In the genomic region with DNA sequence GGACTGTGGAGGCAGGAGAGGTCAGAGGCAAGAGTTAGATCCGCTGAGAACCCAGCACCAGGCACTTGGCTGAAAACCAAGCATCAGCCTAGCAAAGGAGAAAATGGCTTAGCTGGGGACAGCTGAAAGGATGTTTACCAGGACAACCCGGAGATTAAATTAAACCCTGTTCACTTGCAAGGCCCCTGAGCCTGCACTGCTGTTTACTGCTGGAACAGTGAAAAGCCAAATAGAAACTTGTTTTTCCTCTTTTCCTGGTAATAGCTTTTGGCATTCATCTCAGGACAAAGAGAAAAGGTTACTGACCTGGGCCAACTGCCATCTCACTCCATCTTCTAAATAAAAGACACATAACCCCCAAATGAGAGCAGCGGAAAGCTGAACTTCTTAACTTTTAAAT, we compare ENCODE assay signal across 10 mouse cellular contexts.
A peak's percentile ranks its signal among the peaks of the same experiment; 100 is the strongest.
DNase-seq lines count a peak whose midpoint lies in the region.
"Had no signal": no experiment of that assay in that cellular context is flagged by ENCODE, and none has a peak within 500 bp of the region (broad histone marks: within the 10 kb centered on the region; RNA-seq: fewer than 3 reads in every experiment).

No protein-coding gene starts in this region.

- peak; percentile 25 for DNase-seq in heart, adult 8-10 months (ENCODE audit: low spot score)
- no peak for DNase-seq in heart, postnatal 4 days
- DNase-seq in ovary, postnatal 14 days (ENCODE audit: low spot score) = peak; percentile 15
- DNase-seq in ovary, adult 18-20 months (ENCODE audit: low spot score) = no peak
- peak; percentile 15 to 26 for DNase-seq in kidney, postnatal 4 days
- DNase-seq in B cell, adult 2 months = no peak
- DNase-seq in layer of hippocampus, adult 9-11 months = no peak
- DNase-seq: cerebellum, adult 18-20 months; forebrain, postnatal 0 days; right cerebral cortex, postnatal 25 days had no signal

Comparison
In these comparisons a context has a peak if more than half of its experiments do, and no peak if none do; other contexts are left out.
1. DNase-seq: peak in heart, adult 8-10 months (single experiment), ovary, postnatal 14 days (single experiment) and kidney, postnatal 4 days (2 of 2); none in heart, postnatal 4 days (single experiment), ovary, adult 18-20 months (single experiment), B cell, adult 2 months (0 of 2) and layer of hippocampus, adult 9-11 months (single experiment).